Mouse (Mus musculus): ENCODE measurements around the gene Pptc7. TPM values are rescaled to one million over a fixed set of nuclear protein-coding genes. Genes with fewer than 3 reads are reported as not detected.

Gene Pptc7
- polyA plus RNA-seq, 1 experiment from 2014 or later = 12.3 TPM

DNA sequence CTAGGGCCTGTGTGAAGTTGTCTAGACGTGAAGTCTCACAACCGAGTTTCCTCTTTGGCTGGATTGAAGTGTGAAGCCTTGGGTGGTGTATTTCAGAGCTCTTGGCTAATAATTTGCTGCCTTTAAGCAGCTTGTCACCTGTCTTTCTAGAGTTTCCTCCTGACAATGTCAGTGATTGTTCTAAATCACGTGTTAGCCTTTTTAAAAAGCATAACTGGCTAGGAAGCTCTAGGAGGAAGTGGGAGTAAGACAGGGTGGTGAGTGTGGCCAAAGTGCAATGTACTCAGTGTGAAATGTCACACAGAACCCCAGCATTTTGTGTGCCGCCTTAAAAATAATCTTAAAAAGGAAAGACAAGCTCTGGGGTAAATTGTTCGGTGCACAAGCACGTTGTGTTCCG is 59.6 kb downstream of the Pptc7 start:
- no peak overlapping the region for H3K4me3 ChIP-seq (ENCODE audit: low read depth, low read length)

DNA sequence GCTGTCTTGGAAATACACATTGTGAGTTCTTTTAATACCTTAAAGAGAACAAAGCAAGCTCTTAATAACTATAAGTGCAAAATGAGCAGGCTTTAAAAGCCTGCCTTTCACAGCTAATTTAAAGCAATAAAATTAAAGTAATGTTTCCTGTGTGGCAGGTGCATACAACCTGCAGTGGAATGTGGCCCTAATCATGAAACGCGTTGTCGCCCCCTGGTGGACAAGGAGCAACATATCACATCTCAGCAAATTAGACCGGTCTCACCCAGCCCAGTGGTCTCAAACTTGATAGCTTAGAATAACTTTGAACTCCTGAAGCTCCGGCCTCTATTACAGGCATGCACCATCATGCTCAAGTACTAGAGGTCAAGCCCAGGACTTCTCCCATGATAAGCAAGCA is 60.1 kb downstream of the Pptc7 start:
- Histone ChIP-seq H3K36me3 (ENCODE audit: control insufficient read depth, insufficient read depth, low read length) (no peaks in the 10 kb centered on the region), H3K27ac (ENCODE audit: low read depth, low read length) (no peak overlapping the region), H3K9me3 (replicated peaks; ENCODE audit: control insufficient read depth, low read length) (peaks cover 3% of the 10 kb centered on the region; the same call in 1 of the 2 replicates), H3K9ac (ENCODE audit: low read depth, low read length) (no peak overlapping the region), H3K27me3 (ENCODE audit: control insufficient read depth, insufficient read depth, low read length) (no peaks in the 10 kb centered on the region), H3K4me3 (ENCODE audit: low read depth, low read length) (no peak overlapping the region), H3K4me2 (no peak overlapping the region), H3K4me1 (ENCODE audit: control insufficient read depth, insufficient read depth, low read length) (no peaks in the 10 kb centered on the region)
- 9% methylated on average over 5 of the region's 5 CpGs for WGBS (ENCODE audit: insufficient replicate concordance)
- ATAC-seq (replicated peaks; ENCODE audit: insufficient number of reproducible peaks, low FRiP score, low TSS enrichment) = no peak

More for the DNA sequence above, 59.6 kb downstream of the Pptc7 start:
- no peaks in the 10 kb centered on the region for H3K27me3 ChIP-seq (ENCODE audit: control insufficient read depth, insufficient read depth, low read length)
- H3K27ac ChIP-seq (ENCODE audit: low read depth, low read length) = no peak overlapping the region
- ATAC-seq (replicated peaks; ENCODE audit: insufficient number of reproducible peaks, low FRiP score, low TSS enrichment) = no peak
- H3K4me1 ChIP-seq (ENCODE audit: control insufficient read depth, insufficient read depth, low read length) = no peaks in the 10 kb centered on the region
- peaks cover 3% of the 10 kb centered on the region; the same call in 1 of the 2 replicates for H3K9me3 ChIP-seq (replicated peaks; ENCODE audit: control insufficient read depth, low read length)
- no peak overlapping the region for H3K9ac ChIP-seq (ENCODE audit: low read depth, low read length)
- WGBS (ENCODE audit: insufficient replicate concordance) = 52% methylated on average over 7 of the region's 7 CpGs
- H3K36me3 ChIP-seq (ENCODE audit: control insufficient read depth, insufficient read depth, low read length) = no peaks in the 10 kb centered on the region
- no peak overlapping the region for H3K4me2 ChIP-seq

DNA sequence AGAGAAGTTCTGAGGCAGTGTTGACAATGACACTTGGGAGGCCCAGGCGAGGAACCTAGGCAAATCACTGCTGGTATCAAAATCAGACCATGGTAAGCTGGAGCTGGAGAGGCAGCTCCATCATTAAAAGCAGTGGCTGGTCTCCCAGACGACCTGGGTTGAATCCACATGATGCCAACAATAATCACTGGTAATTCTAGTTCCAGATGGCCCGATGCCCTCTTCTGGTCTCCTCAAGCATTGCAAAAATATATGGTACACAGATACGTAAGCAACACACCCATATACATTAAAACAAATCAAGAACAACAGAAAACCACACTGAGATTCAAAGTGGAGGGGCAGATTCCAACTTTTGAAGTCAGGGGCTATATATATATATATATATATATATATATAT is 61.6 kb downstream of the Pptc7 start:
- no peak overlapping the region for H3K9ac ChIP-seq (ENCODE audit: low read depth, low read length)
- H3K36me3 ChIP-seq (ENCODE audit: control insufficient read depth, insufficient read depth, low read length) = no peaks in the 10 kb centered on the region
- H3K4me3 ChIP-seq (ENCODE audit: low read depth, low read length) = no peak overlapping the region
- H3K27me3 ChIP-seq (ENCODE audit: control insufficient read depth, insufficient read depth, low read length) = no peaks in the 10 kb centered on the region
- no peak overlapping the region for H3K4me2 ChIP-seq
- H3K9me3 ChIP-seq (replicated peaks; ENCODE audit: control insufficient read depth, low read length) = peaks cover 3% of the 10 kb centered on the region; the same call in 1 of the 2 replicates
- no peak for ATAC-seq (replicated peaks; ENCODE audit: insufficient number of reproducible peaks, low FRiP score, low TSS enrichment)
- 76% methylated on average over 4 of the region's 4 CpGs for WGBS (ENCODE audit: insufficient replicate concordance)
- no peak overlapping the region for H3K27ac ChIP-seq (ENCODE audit: low read depth, low read length)
- H3K4me1 ChIP-seq (ENCODE audit: control insufficient read depth, insufficient read depth, low read length) = no peaks in the 10 kb centered on the region

DNA sequence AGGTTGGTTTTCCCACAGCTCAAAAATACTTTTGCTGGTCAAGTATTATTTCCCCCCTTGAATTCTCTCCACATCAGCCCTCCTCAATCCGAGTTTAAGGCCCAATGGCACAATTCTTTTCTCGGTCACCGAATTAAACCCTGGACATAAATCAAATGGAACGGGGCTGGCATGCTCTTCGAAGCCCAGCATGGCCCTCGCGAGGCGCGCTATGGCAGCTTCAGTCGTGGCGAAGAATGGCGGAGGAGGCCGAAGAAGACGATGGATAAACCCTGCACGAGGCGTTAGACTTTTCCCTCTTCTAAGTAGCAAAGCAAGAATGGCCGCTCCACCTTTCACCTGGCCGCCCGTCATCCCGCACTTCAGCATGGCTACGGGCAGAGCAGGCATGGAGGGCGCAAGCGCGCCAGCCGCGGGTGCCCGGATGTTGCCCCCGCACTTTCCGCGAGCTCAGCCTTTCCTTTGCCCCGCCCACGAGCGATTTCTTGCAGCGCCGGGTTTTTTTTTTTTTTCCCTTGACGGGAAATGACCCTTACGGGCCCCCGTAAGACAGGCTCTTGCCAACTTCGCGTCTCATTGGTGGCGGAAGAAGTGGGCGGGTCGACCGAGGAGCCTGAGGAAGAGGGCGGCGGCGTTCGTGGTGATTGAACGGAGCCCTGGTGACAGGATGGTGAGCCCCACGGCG is 69.8 kb downstream of the Pptc7 start, which contains the start of the genes Rad9b and Vps29:
Rad9b (minus strand) TSS at position 427 of the 685 bp plus-strand sequence.
Vps29 (plus strand) TSS at position 563 of the 685 bp plus-strand sequence.
- Histone ChIP-seq H3K36me3 (ENCODE audit: control insufficient read depth, insufficient read depth, low read length) (no peaks in the 10 kb centered on the region), H3K9me3 (replicated peaks; ENCODE audit: control insufficient read depth, low read length) (no peaks in the 10 kb centered on the region), H3K27ac (ENCODE audit: low read depth, low read length) (peak within 1 kb of the TSS; percentile 82), H3K9ac (ENCODE audit: low read depth, low read length) (peak within 1 kb of the TSS; percentile 93), H3K4me3 (ENCODE audit: low read depth, low read length) (peak within 1 kb of the TSS; percentile 94), H3K4me2 (peak within 1 kb of the TSS; percentile 84), H3K27me3 (ENCODE audit: control insufficient read depth, insufficient read depth, low read length) (no peaks in the 10 kb centered on the region), H3K4me1 (ENCODE audit: control insufficient read depth, insufficient read depth, low read length) (no peaks in the 10 kb centered on the region; the same call in 1 of the 2 replicates)
- WGBS (ENCODE audit: insufficient replicate concordance) = 3% methylated on average over 51 of the region's 51 CpGs
- peak; percentile 89 for ATAC-seq (replicated peaks; ENCODE audit: insufficient number of reproducible peaks, low FRiP score, low TSS enrichment)

DNA sequence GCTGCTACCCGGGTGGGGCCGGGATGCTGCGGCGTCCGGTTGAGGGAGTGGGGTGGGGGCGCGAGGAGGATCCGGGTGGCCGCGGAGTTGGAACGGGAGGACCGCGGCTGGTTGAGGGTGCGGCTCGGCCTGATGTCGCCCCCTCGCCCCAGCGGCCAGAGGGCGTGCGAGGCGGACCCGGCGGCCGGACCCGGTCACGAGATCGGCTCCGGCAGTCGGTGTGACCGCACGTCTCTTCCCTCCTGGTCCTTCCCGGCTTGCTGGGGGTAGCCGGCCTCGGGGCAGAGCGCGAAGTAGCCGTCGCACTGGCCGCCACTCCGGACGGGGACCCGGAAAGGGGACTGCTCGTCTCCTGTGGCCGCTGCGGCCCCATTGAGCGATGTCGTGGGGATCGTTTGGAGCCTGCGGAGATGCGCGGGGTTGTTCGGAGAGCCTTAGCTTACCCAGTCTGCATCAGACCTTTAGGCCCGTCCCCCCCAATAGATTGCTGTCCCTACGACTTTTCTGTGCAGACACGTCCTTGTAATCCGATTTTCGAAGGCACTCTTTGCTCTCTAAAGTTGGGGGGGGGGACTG is 70.4 kb downstream of the Pptc7 start:
- Histone ChIP-seq H3K9me3 (replicated peaks; ENCODE audit: control insufficient read depth, low read length) (no peaks in the 10 kb centered on the region), H3K9ac (ENCODE audit: low read depth, low read length) (peak overlapping the region; percentile 93), H3K36me3 (ENCODE audit: control insufficient read depth, insufficient read depth, low read length) (no peaks in the 10 kb centered on the region), H3K27ac (ENCODE audit: low read depth, low read length) (peak overlapping the region; percentile 82), H3K27me3 (ENCODE audit: control insufficient read depth, insufficient read depth, low read length) (no peaks in the 10 kb centered on the region), H3K4me3 (ENCODE audit: low read depth, low read length) (peak overlapping the region; percentile 94), H3K4me2 (peak overlapping the region; percentile 84), H3K4me1 (ENCODE audit: control insufficient read depth, insufficient read depth, low read length) (no peaks in the 10 kb centered on the region; the same call in 1 of the 2 replicates)
- WGBS (ENCODE audit: insufficient replicate concordance) = under 1% methylated on average over 52 of the region's 57 CpGs
- ATAC-seq (replicated peaks; ENCODE audit: insufficient number of reproducible peaks, low FRiP score, low TSS enrichment) = peak; percentile 80

DNA sequence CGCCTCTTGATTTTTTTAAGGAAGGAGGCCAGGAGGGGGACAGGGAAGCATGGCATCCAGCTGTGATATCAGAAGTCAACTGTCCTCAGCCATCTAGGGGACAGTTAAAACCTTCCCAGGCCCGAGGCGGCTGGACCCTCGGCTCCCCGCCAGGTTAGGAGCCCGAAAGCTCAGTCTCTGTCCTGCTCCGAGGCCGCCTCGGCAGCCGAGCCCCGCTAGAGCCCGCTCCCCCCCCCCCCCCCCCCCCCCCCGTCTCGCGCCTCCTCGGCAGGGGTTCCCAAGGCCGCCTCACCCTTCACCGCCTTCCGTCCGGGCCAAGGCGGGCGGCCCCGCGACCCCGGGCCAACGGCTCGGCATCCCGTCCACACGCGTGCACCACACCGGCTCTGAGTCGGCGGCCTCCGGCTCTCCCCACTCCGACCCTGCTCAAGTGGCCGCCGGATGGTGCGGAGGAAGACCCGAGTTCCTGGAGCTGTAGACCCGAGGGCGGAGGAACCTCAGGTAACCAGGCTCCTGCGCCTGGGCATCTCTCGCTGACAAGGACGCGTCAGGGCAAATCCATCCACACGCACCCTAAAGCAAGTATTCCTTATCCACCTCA is 87.5 kb downstream of the Pptc7 start, which contains the start of gene Gpn3:
Gpn3 (plus strand) TSS at position 286 of the 601 bp plus-strand sequence.
- Histone ChIP-seq H3K36me3 (ENCODE audit: control insufficient read depth, insufficient read depth, low read length) (peaks cover 18% of the 10 kb centered on the region), H3K27me3 (ENCODE audit: control insufficient read depth, insufficient read depth, low read length) (no peaks in the 10 kb centered on the region)

DNA sequence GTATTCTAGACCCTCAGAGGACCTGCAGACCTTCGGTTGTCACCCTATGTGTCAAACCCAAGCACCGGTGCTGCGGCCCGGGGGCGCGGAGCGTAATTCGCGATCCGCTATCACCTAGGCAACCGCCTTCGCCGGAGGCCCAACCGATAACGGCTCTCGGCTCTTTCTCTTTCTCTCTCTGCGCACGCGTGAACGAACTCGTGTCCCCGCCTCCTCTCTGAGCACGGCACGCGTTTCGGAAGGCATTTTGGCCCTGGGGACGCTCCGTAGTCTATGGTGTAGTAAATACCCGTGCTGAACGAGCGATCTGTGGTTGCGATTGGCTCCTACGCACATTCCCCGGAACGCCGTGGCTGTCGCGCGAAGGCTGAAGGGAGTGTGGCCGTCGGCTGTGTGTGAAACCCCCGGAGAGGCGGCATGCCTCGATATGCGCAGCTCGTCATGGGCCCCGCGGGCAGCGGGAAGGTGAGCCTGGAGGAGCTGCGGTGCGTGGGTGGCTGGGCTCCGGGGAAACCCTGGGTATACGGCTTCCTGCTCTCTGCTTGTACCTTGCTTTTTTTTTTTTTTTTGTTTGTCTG is 88.1 kb downstream of the Pptc7 start, which contains the start of gene Fam216a:
Fam216a (minus strand) TSS at position 173 of the 578 bp plus-strand sequence.
- ATAC-seq (replicated peaks; ENCODE audit: insufficient number of reproducible peaks, low FRiP score, low TSS enrichment) = peak; percentile 87
- Histone ChIP-seq H3K4me2 (peak within 1 kb of the TSS; percentile 61), H3K9ac (ENCODE audit: low read depth, low read length) (peak within 1 kb of the TSS; percentile 82), H3K27ac (ENCODE audit: low read depth, low read length) (peak within 1 kb of the TSS; percentile 93), H3K4me1 (ENCODE audit: control insufficient read depth, insufficient read depth, low read length) (peaks cover 8% of the 10 kb centered on the region; the same call in 1 of the 2 replicates), H3K27me3 (ENCODE audit: control insufficient read depth, insufficient read depth, low read length) (no peaks in the 10 kb centered on the region), H3K4me3 (ENCODE audit: low read depth, low read length) (peak within 1 kb of the TSS; percentile 71), H3K9me3 (replicated peaks; ENCODE audit: control insufficient read depth, low read length) (no peaks in the 10 kb centered on the region), H3K36me3 (ENCODE audit: control insufficient read depth, insufficient read depth, low read length) (peaks cover 14% of the 10 kb centered on the region)
- under 1% methylated on average over 53 of the region's 53 CpGs for WGBS (ENCODE audit: insufficient replicate concordance)

More for the DNA sequence above, 87.5 kb downstream of the Pptc7 start, which contains the start of gene Gpn3:
- ATAC-seq (replicated peaks; ENCODE audit: insufficient number of reproducible peaks, low FRiP score, low TSS enrichment) = peak; percentile 69
- Histone ChIP-seq H3K27ac (ENCODE audit: low read depth, low read length) (peak within 1 kb of the TSS; percentile 93), H3K9ac (ENCODE audit: low read depth, low read length) (peak within 1 kb of the TSS; percentile 82), H3K4me3 (ENCODE audit: low read depth, low read length) (peak within 1 kb of the TSS; percentile 71), H3K4me2 (peak within 1 kb of the TSS; percentile 61), H3K9me3 (replicated peaks; ENCODE audit: control insufficient read depth, low read length) (no peaks in the 10 kb centered on the region), H3K4me1 (ENCODE audit: control insufficient read depth, insufficient read depth, low read length) (peaks cover 8% of the 10 kb centered on the region; the same call in 1 of the 2 replicates)
- under 1% methylated on average over 37 of the region's 46 CpGs for WGBS (ENCODE audit: insufficient replicate concordance)

DNA sequence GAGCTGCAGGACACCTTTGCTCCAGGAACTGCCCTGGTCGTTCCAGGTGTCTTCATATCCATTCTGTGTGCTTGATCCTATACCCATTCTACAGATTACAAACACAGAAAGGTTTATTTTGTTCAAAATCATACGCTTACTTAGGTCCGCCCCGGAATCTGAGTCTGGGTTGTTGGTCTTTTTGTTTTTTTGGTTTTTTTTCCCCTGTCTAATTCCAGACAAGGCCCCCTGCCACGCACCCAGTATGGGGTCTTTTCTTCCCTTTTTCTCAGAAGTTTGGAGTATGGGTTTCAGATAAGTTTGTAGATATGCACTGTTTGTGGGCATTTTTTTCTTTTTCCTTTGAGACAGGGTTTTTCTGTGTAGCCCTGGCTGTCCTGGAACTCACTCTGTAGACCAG is 88.7 kb downstream of the Pptc7 start:
- no peaks in the 10 kb centered on the region for H3K9me3 ChIP-seq (replicated peaks; ENCODE audit: control insufficient read depth, low read length)
- H3K27me3 ChIP-seq (ENCODE audit: control insufficient read depth, insufficient read depth, low read length) = no peaks in the 10 kb centered on the region
- peaks cover 8% of the 10 kb centered on the region for H3K36me3 ChIP-seq (ENCODE audit: control insufficient read depth, insufficient read depth, low read length)
- H3K27ac ChIP-seq (ENCODE audit: low read depth, low read length) = peak overlapping the region; percentile 89
- WGBS (ENCODE audit: insufficient replicate concordance) = 8% methylated on average over 5 of the region's 5 CpGs
- peak overlapping the region; percentile 71 for H3K4me3 ChIP-seq (ENCODE audit: low read depth, low read length)
- peak overlapping the region; percentile 61 for H3K4me2 ChIP-seq
- peaks cover 8% of the 10 kb centered on the region; the same call in 1 of the 2 replicates for H3K4me1 ChIP-seq (ENCODE audit: control insufficient read depth, insufficient read depth, low read length)
- H3K9ac ChIP-seq (ENCODE audit: low read depth, low read length) = peak overlapping the region; percentile 82
- ATAC-seq (replicated peaks; ENCODE audit: insufficient number of reproducible peaks, low FRiP score, low TSS enrichment) = no peak
